Mouse (Mus musculus) E14TG2a.4 (cell line): ENCODE measurements around the gene 9530077C05Rik.
A peak's percentile ranks its signal among the peaks of the same experiment; 100 is the strongest.

Experiments
- H3K27me3 ChIP-seq: 2 replicates; pipeline ENCODE4 v1.6.1; 2014; ENCODE audit warnings: low read length, control low read depth; ENCODE audit not compliant: insufficient read depth
- H3K36me3 ChIP-seq: 2 replicates; pipeline ENCODE4 v1.6.1; 2014; ENCODE audit warnings: low read length, control low read depth; ENCODE audit not compliant: insufficient read depth
- H3K4me1 ChIP-seq: replicated peaks from 2 replicates; pipeline ENCODE4 v1.6.1; 2014; ENCODE audit warnings: low read depth, low read length, control low read depth
- H3K4me3 ChIP-seq: replicated peaks from 2 replicates; pipeline ENCODE4 v1.5.1; 2014; ENCODE audit warnings: mild to moderate bottlenecking, low read length
- H3K9me3 ChIP-seq: 2 replicates; pipeline ENCODE4 v1.6.1; 2014; ENCODE audit warnings: low read length, control low read depth
- CTCF ChIP-seq: conservative IDR thresholded peaks from 2 replicates; pipeline ENCODE4 v1.5.1; 2014; ENCODE audit warnings: low read length
- NANOG ChIP-seq: IDR thresholded peaks from 2 replicates; pipeline ENCODE4 v1.6.1; 2014; ENCODE audit warnings: borderline replicate concordance, low read length, mixed read lengths
- POU5F1 ChIP-seq: IDR thresholded peaks from 2 replicates; pipeline ENCODE4 v1.6.1; 2014; ENCODE audit warnings: low read length, borderline replicate concordance

The 9530077C05Rik gene

DNA sequence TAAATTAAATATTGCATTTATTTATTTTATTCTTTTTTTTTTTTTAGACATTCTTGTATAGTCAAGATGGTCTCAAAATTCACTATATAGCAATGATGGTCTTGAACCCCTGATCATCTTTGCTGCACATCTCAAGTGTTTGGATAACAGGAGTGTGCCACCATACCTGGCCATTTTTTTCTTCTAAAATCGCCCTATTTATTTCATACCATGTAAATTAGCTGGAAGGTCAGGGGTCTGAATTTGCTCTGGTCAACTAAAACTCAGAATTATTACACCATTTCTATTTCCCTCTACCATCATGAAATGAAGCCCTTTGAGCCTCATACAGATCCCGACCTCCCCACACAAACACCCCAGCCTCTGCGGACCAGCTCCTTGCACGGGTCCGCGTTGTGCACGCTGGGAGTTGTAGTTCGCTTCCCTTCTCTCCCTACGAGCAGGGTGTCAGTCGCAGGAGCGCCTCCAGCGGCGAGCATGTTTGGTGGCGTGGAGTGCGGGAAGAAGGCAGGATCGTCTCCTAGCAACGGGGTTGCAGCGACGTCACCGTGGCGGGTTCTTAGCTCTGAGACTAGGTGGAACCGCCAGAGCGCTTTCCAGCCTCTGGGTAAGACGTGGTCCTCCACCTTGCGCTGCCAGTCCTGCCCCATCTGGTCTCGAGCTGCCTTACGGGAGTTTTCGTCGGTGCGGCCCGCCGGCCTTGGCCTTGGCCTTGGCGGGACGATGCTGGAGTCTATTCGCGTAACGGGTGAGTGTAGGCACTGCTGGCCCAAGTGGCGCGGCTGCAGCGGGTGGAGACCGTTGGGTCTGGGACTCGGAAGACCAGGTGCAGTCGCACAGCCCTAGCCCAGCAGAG lies at the start of gene 9530077C05Rik:
Gene 9530077C05Rik, plus strand, starts transcription at position 512 of the 856 bp plus-strand sequence.
- H3K9me3 ChIP-seq, result no peaks in the 10 kb centered on the region
- peak within 1 kb of the TSS; percentile 87 for H3K4me3 ChIP-seq
- H3K4me1 ChIP-seq, result peaks cover 5% of the 10 kb centered on the region; the same call in 1 of the 2 replicates
- H3K27me3 ChIP-seq, result peaks cover 9% of the 10 kb centered on the region
- TF ChIP-seq POU5F1 (no peak), CTCF (peak; percentile 43), NANOG (no peak)
- H3K36me3 ChIP-seq, result no peaks in the 10 kb centered on the region

DNA sequence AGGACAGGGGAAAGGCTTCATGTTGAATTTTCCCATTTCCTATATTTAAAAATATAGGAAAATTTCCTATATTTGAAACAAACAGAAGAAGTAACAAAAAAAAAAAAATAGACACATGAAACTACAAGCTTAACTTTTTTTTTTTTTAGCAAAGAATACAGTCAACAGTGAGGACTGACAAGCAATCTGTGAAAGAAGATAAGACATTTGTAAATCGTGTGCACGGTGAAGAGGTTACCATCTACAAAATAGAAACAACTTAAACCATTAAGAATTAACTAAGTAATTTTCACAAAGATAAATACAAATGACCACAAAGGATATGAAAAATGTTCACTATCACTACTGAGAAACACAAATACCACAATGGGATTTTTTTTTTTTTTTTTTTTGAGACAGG lies 45.1 kb upstream of the 9530077C05Rik start:
- Histone ChIP-seq H3K4me1 (peaks cover 39% of the 10 kb centered on the region), H3K4me3 (no peak overlapping the region), H3K27me3 (no peaks in the 10 kb centered on the region), H3K36me3 (peaks cover 96% of the 10 kb centered on the region), H3K9me3 (no peaks in the 10 kb centered on the region)
- TF ChIP-seq POU5F1 (no peak), CTCF (no peak), NANOG (no peak)

DNA sequence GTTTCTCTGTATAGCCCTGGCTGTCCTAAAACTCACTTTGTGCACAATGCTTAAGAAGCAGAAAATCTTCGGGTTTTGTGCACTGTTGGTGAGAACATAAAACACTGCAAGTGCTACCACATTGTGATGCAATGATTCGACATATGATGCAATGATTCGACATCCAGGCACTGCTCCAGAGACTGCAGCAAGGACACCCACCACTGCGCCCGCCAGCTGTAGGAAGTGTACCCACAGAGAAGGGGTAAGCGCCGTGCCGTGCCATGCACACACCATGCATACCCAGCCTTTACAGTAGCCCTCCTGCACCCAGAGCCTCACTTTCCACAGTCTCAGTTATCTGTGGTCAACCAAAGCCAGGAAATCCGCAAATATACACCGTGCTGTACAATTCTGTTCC lies 44.7 kb upstream of the 9530077C05Rik start:
- peaks cover 96% of the 10 kb centered on the region for H3K36me3 ChIP-seq
- peaks cover 41% of the 10 kb centered on the region for H3K4me1 ChIP-seq
- H3K4me3 ChIP-seq, result no peak overlapping the region
- no peaks in the 10 kb centered on the region for H3K9me3 ChIP-seq
- no peaks in the 10 kb centered on the region for H3K27me3 ChIP-seq
- no peak for TF ChIP-seq CTCF
- TF ChIP-seq POU5F1, result no peak
- TF ChIP-seq NANOG, result no peak

DNA sequence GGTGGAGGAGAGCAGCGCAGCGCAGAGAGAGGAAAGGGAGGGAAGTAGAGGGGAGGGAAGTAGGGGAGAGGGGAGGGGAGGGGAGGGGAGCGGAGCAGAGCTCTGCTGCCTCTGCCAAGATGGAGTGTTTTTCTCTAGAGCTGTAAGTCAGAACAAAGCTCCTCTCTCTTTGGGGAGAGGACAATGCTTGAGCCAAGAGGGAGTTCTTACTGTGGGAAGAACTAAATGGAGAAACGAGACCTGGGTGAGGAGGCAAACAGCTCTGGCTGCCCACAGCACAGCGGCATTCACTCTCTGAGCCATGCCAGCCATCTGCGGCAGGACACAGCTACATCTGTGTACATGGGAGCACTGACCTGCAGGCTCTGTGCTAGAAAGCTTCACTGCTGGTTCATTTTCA lies 43.3 kb upstream of the 9530077C05Rik start:
- TF ChIP-seq CTCF (no peak), POU5F1 (no peak), NANOG (no peak)
- Histone ChIP-seq H3K9me3 (no peaks in the 10 kb centered on the region), H3K27me3 (no peaks in the 10 kb centered on the region), H3K4me3 (no peak overlapping the region), H3K4me1 (peaks cover 41% of the 10 kb centered on the region), H3K36me3 (peaks cover 96% of the 10 kb centered on the region)

DNA sequence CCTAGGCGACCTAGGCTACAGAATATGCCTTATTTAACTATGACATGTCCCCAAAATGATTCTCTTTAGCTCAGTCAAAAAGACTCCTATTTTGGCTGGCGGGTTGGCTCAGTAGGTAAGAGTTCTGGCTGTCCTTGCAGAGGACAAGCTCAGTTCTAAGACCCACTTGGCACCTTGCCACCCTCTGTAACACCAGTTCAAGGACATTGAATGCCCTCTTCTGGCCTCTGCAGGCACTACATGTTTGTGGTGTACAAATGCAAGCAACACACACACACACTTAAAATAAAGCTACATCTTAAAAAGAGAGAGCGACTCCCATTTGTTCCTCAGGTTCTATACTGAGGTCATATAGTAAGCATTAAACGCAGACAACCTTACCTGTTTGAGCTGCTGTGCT lies 38.6 kb upstream of the 9530077C05Rik start:
- peak; percentile 44 for TF ChIP-seq CTCF
- TF ChIP-seq NANOG, result no peak
- TF ChIP-seq POU5F1, result no peak
- Histone ChIP-seq H3K36me3 (peaks cover 92% of the 10 kb centered on the region), H3K27me3 (no peaks in the 10 kb centered on the region), H3K9me3 (no peaks in the 10 kb centered on the region), H3K4me1 (peaks cover 23% of the 10 kb centered on the region), H3K4me3 (no peak overlapping the region)

DNA sequence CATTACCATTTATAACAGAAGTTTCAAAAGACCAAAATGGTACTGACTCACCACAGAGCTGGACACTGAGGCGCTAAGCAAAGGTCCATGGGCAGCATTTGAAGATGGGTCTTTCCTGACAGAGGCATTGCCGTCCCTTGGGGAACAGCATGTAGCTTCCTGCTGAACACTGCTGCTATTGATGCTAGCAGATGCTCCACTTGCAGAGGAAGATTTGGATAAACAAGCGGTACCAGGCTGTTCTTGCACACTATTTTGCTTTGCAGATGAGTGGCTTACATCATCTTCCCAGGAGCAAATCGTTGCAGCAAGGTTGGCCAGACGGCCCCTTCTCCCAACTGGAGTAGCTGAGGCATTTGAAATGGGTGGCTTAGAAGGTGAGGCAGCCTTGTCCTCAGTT lies 35.2 kb upstream of the 9530077C05Rik start:
- Histone ChIP-seq H3K4me3 (no peak overlapping the region), H3K36me3 (peaks cover 93% of the 10 kb centered on the region), H3K27me3 (no peaks in the 10 kb centered on the region), H3K9me3 (no peaks in the 10 kb centered on the region), H3K4me1 (peaks cover 32% of the 10 kb centered on the region)
- TF ChIP-seq CTCF (no peak), POU5F1 (no peak), NANOG (no peak)

DNA sequence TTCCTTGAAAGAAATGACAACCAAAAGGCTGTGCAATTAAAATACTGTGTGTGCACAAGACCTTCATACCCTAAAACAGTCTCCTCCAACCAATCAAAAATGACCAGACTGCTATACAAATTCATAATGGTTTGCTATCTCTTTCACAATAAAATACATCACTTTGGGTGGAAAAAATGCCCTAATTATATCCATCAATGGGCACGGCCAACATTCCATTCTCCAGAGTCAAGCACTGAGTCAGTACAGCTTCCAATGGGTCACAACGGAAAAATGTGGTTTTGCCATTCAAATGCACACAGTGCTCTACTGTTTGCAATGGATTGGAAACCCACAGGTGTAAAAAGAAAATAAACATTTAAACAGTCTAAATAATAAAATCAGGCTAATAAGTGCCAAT lies 25.4 kb upstream of the 9530077C05Rik start:
- Histone ChIP-seq H3K27me3 (no peaks in the 10 kb centered on the region), H3K9me3 (no peaks in the 10 kb centered on the region), H3K36me3 (peaks cover 51% of the 10 kb centered on the region), H3K4me1 (peaks cover 73% of the 10 kb centered on the region), H3K4me3 (peak overlapping the region; percentile 98; the same call in 1 of the 2 replicates)
- no peak for TF ChIP-seq NANOG
- no peak for TF ChIP-seq POU5F1
- TF ChIP-seq CTCF, result no peak

DNA sequence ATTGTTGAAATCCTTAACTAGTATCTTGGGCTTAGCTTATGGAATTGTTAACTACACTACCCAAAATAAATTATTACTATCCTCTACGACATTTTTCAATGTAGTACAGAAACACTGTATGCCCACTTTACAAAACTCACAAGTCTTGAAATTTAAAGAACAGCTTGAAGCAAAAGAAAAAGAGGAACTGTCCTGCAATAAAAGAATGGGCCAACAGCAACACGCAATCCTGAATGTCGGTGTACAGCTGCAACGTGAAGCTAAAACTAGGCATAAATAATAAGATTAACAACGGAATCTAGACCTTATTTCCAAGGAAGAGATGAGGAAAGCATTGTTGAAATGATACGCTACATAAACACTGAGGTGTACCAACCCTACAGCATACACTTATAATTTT lies 23.4 kb upstream of the 9530077C05Rik start:
- TF ChIP-seq NANOG (no peak), CTCF (no peak), POU5F1 (no peak)
- Histone ChIP-seq H3K4me3 (peak overlapping the region; percentile 98), H3K9me3 (no peaks in the 10 kb centered on the region), H3K27me3 (no peaks in the 10 kb centered on the region), H3K4me1 (peaks cover 72% of the 10 kb centered on the region), H3K36me3 (peaks cover 31% of the 10 kb centered on the region)

DNA sequence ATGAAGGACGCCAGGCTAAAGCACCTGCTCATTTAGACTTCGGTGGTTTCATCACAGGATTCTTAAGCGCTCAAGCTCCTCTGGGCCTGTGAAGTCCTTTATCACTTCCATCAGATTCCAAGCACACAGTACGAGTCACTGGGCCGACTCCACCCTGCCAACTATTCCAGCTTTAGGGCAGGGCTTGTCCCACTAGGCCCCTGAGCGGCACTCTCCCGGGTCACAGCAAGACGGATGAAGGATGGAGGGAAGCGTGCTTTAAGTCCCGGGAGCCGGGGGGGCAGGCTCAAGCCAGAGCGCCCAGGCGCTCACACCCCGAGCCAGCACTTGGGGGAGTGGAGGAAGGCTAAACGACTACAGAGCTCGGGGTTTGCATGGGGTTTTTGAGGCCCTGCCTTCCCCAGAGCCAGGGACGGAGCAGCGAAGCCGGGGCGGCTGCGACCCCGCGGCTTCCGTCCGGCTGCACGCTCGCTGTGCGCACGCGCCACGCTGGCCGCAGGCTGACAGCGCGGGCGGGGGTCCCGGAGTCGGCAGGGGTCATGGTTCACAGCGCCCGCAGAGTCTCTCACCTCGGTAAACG lies 22.8 kb upstream of the 9530077C05Rik start:
- TF ChIP-seq CTCF, result no peak
- no peak for TF ChIP-seq POU5F1
- no peak for TF ChIP-seq NANOG
- Histone ChIP-seq H3K36me3 (peaks cover 25% of the 10 kb centered on the region), H3K4me3 (peak overlapping the region; percentile 98), H3K4me1 (peaks cover 69% of the 10 kb centered on the region), H3K27me3 (no peaks in the 10 kb centered on the region), H3K9me3 (no peaks in the 10 kb centered on the region)
